Mouse (Mus musculus): Measurements from ENCODE around the gene Ppp1r12b. TPM values are rescaled to one million over a fixed set of nuclear protein-coding genes. Genes with fewer than 3 reads are reported as not detected.

Ppp1r12b gene
- total and polyA plus RNA-seq, 3 experiments = 4.7 to 7.8 TPM; not detected in 1

- Histone ChIP-seq H3K27ac (ENCODE audit: control insufficient read depth, low read depth, low read length) (peak overlapping the region; percentile 24; the same call in 1 of the 2 replicates), H3K4me1 (ENCODE audit: control insufficient read depth in 1 of 2, insufficient read depth in 2 of 2, low read length in 2 of 2) (peaks cover 2 to 11% of the 10 kb centered on the region in 2 experiments; a peak in 2 of 4 replicates), H3K9me3 (replicated peaks; ENCODE audit: insufficient read depth, low read length) (no peaks in the 10 kb centered on the region), H3K9ac (ENCODE audit: control insufficient read depth, low read depth, low read length, poor library complexity, severe bottlenecking) (peak overlapping the region; percentile 24; the same call in 1 of the 2 replicates), H3K79me2 (ENCODE audit: control insufficient read depth, insufficient read depth, low read length, poor library complexity) (no peaks in the 10 kb centered on the region), H3K36me3 (ENCODE audit: control insufficient read depth in 1 of 2, insufficient read depth in 2 of 2, low read length in 2 of 2) (peaks cover 0 to 2% of the 10 kb centered on the region in 2 experiments; a peak in 1 of 4 replicates), H3K27me3 (ENCODE audit: control insufficient read depth in 1 of 2, insufficient read depth in 2 of 2, low read length in 2 of 2) (no peaks in the 10 kb centered on the region), H3K4me3 (ENCODE audit: control insufficient read depth in 1 of 2, insufficient read depth in 1 of 2, low read depth in 2 of 2, low read length in 2 of 2) (peak overlapping the region; percentile 36 to 37; a peak in 3 of 4 replicates)
- peak; percentile 81 for DNase-seq (ENCODE audit: low read depth, low spot score)
- TF ChIP-seq JUND (IDR thresholded peaks at IDR 0.05; ENCODE audit: low read depth, low read length) (no peak), CTCF (IDR thresholded peaks at IDR 0.05 in 2 of 3, conservative IDR thresholded peaks at IDR 0.05 in 1 of 3; ENCODE audit: control insufficient read depth in 1 of 3, insufficient read depth in 1 of 3, low read depth in 2 of 3, low read length in 3 of 3, poor library complexity in 1 of 3, severe bottlenecking in 1 of 3) (peak; percentile 35 to 62 (median 59)), SMC3 (IDR thresholded peaks at IDR 0.05; ENCODE audit: low read depth, low read length) (peak; percentile 67), MXI1 (IDR thresholded peaks at IDR 0.05; ENCODE audit: low read depth, low read length) (no peak), ELF1 (IDR thresholded peaks at IDR 0.05; ENCODE audit: low read depth, low read length) (no peak), NRF1 (IDR thresholded peaks at IDR 0.05; ENCODE audit: insufficient read depth, low read depth, low read length, poor library complexity, severe bottlenecking) (no peak), ZC3H11A (IDR thresholded peaks at IDR 0.05; ENCODE audit: low read depth, low read length) (peak; percentile 27; the same call in 1 of the 2 replicates), HCFC1 (IDR thresholded peaks at IDR 0.05; ENCODE audit: low read depth, low read length) (no peak), TBP (IDR thresholded peaks at IDR 0.05; ENCODE audit: low read depth, low read length) (no peak), MAFK (IDR thresholded peaks at IDR 0.05; ENCODE audit: borderline replicate concordance, low read depth, low read length) (0 out of 2 replicates have a peak, but pooled peaks have one; percentile 16)
Measured at GRCm38 (mm10) chr1:134741433-134741832, 214.3 kb downstream of the Ppp1r12b start.

GRCm38 (mm10) chr1:134737463-134737862, 218.3 kb downstream of the Ppp1r12b start:
- Histone ChIP-seq H3K9ac (ENCODE audit: control insufficient read depth, low read depth, low read length, poor library complexity, severe bottlenecking) (no peak overlapping the region), H3K27me3 (ENCODE audit: control insufficient read depth in 1 of 2, insufficient read depth in 2 of 2, low read length in 2 of 2) (peaks cover 0 to 6% of the 10 kb centered on the region in 2 experiments; a peak in 3 of 4 replicates), H3K9me3 (replicated peaks; ENCODE audit: insufficient read depth, low read length) (no peaks in the 10 kb centered on the region), H3K36me3 (ENCODE audit: control insufficient read depth in 1 of 2, insufficient read depth in 2 of 2, low read length in 2 of 2) (peaks cover 0 to 2% of the 10 kb centered on the region in 2 experiments; a peak in 1 of 4 replicates), H3K4me3 (ENCODE audit: control insufficient read depth in 1 of 2, insufficient read depth in 1 of 2, low read depth in 2 of 2, low read length in 2 of 2) (no peak overlapping the region), H3K4me1 (ENCODE audit: control insufficient read depth in 1 of 2, insufficient read depth in 2 of 2, low read length in 2 of 2) (peaks cover 0 to 7% of the 10 kb centered on the region in 2 experiments; a peak in 2 of 4 replicates), H3K79me2 (ENCODE audit: control insufficient read depth, insufficient read depth, low read length, poor library complexity) (no peaks in the 10 kb centered on the region), H3K27ac (ENCODE audit: control insufficient read depth, low read depth, low read length) (no peak overlapping the region)
- no peak for DNase-seq (ENCODE audit: low read depth, low spot score)
- no peak for TF ChIP-seq MEF2A (IDR thresholded peaks at IDR 0.05; ENCODE audit: extremely low read depth, insufficient replicate concordance, low read depth, low read length, poor library complexity, severe bottlenecking)
- no peak for TF ChIP-seq ZNF384 (IDR thresholded peaks at IDR 0.05; ENCODE audit: low read depth, low read length)
- no peak for TF ChIP-seq TBP (IDR thresholded peaks at IDR 0.05; ENCODE audit: low read depth, low read length)
- no peak for TF ChIP-seq USF1 (IDR thresholded peaks at IDR 0.05; ENCODE audit: low read depth, low read length)
- TF ChIP-seq USF2 (IDR thresholded peaks at IDR 0.05; ENCODE audit: borderline replicate concordance in 1 of 2, insufficient read depth in 1 of 2, low read depth in 1 of 2, low read length in 2 of 2) = no peak

Measured in MEL (cell line).